Mouse (Mus musculus): ENCODE results near the gene Fcgr3. TPM values are rescaled to one million over a fixed set of nuclear protein-coding genes. Genes with fewer than 3 reads are reported as not detected.

Fcgr3 gene
- polyA plus RNA-seq, 1 experiment from 2014 or later: 13.9 TPM

DNA sequence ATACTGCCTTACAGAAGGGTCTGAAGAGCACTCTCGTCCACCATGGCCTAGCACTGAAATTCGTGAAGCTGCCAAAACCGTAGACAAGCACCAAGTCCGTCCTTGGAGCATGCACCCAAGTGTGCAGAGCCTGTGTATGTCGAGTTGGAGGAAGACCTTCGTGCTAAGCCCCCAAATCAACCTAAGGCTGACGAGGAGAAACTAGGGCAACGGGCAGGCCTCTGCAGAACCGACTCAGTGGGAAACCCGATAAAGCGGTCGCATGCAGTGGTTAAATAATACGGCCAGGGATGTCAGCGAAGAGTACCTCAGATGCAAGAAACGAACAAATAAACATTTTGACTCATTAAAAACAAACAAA is 45.9 kb upstream of the Fcgr3 start:
- ATAC-seq: no peak
- Histone ChIP-seq H3K4me2 (replicated peaks; ENCODE audit: low read depth) (peak overlapping the region; percentile 76), H3K27me3 (replicated peaks; ENCODE audit: control insufficient read depth, insufficient read depth, low read length) (no peaks in the 10 kb centered on the region), H3K9me3 (ENCODE audit: control insufficient read depth) (no peaks in the 10 kb centered on the region), H3K36me3 (ENCODE audit: control insufficient read depth, insufficient read depth) (no peaks in the 10 kb centered on the region), H3K4me3 (ENCODE audit: low read depth, low read length) (peak overlapping the region; percentile 68), H3K4me1 (replicated peaks; ENCODE audit: control insufficient read depth, insufficient read depth, low read length) (no peaks in the 10 kb centered on the region), H3K27ac (ENCODE audit: low read depth, low read length) (no peak overlapping the region), H3K9ac (ENCODE audit: low read depth, low read length) (peak overlapping the region; percentile 50; the same call in 1 of the 2 replicates)
- 24% methylated on average over 15 of the region's 15 CpGs for WGBS
- TF ChIP-seq CTCF (IDR thresholded peaks at IDR 0.05; ENCODE audit: low read depth): no peak

DNA sequence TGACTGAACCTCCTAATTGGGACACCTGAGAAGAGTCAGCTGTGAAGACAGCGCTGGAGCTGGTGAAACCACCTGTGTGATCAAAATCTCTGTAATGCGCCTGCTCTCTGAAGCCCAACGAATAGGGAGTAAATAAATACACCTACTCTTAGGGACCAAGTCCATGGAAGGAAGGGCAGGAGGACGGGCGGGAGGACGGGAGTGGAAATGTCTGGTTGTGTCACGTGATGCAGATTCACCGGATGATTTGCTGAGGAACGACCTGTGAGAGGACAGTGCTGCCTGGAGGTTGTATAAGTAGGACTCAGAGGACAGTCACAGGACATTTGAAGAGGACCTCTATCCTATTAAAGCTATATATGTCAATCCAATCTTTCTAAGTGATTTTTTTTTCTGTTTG is 44.9 kb upstream of the Fcgr3 start:
- TF ChIP-seq CTCF (IDR thresholded peaks at IDR 0.05; ENCODE audit: low read depth): no peak

DNA sequence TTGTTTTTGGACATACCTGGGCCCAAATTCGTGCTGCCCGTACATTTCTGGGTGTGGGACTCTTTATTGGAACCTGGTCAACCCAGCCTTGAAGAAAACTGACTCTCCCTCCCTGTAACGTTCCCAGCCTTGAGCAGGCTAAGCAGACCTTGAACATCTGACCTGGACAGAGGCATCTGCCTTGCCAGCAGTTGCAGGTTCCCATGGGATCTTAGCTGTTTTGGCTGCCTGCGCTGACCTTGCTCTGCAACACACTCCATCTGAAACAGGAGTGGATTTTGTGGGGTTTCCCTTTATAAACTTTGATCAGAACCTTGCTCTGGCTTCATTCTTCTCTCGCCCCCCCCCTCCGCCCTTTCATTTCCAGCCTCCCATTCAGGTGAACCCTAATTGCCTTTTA is 40.5 kb upstream of the Fcgr3 start:
- Histone ChIP-seq H3K36me3 (ENCODE audit: control insufficient read depth, insufficient read depth) (no peaks in the 10 kb centered on the region), H3K4me1 (replicated peaks; ENCODE audit: control insufficient read depth, insufficient read depth, low read length) (no peaks in the 10 kb centered on the region), H3K27ac (ENCODE audit: low read depth, low read length) (no peak overlapping the region), H3K9ac (ENCODE audit: low read depth, low read length) (no peak overlapping the region), H3K9me3 (ENCODE audit: control insufficient read depth) (no peaks in the 10 kb centered on the region), H3K27me3 (replicated peaks; ENCODE audit: control insufficient read depth, insufficient read depth, low read length) (no peaks in the 10 kb centered on the region), H3K4me2 (replicated peaks; ENCODE audit: low read depth) (no peak overlapping the region), H3K4me3 (ENCODE audit: low read depth, low read length) (no peak overlapping the region)
- 79% methylated on average over 6 of the region's 6 CpGs for WGBS
- TF ChIP-seq CTCF (IDR thresholded peaks at IDR 0.05; ENCODE audit: low read depth): no peak
- ATAC-seq: no peak

More for the DNA sequence above, 44.9 kb upstream of the Fcgr3 start:
- Histone ChIP-seq H3K4me3 (ENCODE audit: low read depth, low read length) (no peak overlapping the region), H3K4me2 (replicated peaks; ENCODE audit: low read depth) (no peak overlapping the region), H3K27ac (ENCODE audit: low read depth, low read length) (no peak overlapping the region), H3K9me3 (ENCODE audit: control insufficient read depth) (no peaks in the 10 kb centered on the region), H3K36me3 (ENCODE audit: control insufficient read depth, insufficient read depth) (no peaks in the 10 kb centered on the region), H3K4me1 (replicated peaks; ENCODE audit: control insufficient read depth, insufficient read depth, low read length) (no peaks in the 10 kb centered on the region), H3K27me3 (replicated peaks; ENCODE audit: control insufficient read depth, insufficient read depth, low read length) (no peaks in the 10 kb centered on the region), H3K9ac (ENCODE audit: low read depth, low read length) (no peak overlapping the region)
- WGBS: 44% methylated on average over 9 of the region's 9 CpGs
- ATAC-seq: no peak

DNA sequence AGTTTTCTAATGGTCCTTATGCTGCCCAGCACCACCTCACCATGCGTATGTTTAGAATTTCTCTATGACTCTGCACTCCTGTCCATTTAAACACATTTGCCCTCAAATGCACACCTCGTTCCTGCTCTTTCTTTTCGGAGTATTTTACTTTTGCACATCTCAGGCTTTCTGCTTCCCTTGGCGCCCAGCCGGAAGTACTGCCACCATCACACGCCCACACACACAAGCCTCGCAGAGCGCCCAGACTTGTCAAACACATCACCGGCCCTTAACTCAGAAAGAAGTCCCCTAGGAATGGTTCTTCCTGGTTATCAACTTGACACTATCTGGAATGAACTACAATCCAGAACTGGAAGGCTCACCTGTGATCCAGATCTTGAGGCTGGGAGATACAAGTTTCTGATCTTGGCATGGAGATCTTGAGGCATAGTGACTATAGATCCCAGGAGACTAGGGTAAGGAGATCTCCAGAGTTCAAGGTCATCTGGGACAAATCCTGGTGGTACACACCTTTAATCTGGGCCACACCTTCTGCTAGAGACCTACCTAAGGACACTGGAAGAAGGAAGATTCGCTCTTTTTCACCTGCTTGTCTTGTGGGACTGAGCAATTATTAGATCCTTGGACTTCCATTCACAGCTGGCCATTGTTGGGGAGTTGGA is 38.6 kb upstream of the Fcgr3 start:
- 9% methylated on average over 10 of the region's 10 CpGs for WGBS
- Histone ChIP-seq H3K9ac (ENCODE audit: low read depth, low read length) (no peak overlapping the region), H3K9me3 (ENCODE audit: control insufficient read depth) (no peaks in the 10 kb centered on the region), H3K36me3 (ENCODE audit: control insufficient read depth, insufficient read depth) (no peaks in the 10 kb centered on the region), H3K4me2 (replicated peaks; ENCODE audit: low read depth) (peak overlapping the region; percentile 74), H3K4me1 (replicated peaks; ENCODE audit: control insufficient read depth, insufficient read depth, low read length) (no peaks in the 10 kb centered on the region), H3K4me3 (ENCODE audit: low read depth, low read length) (peak overlapping the region; percentile 65), H3K27me3 (replicated peaks; ENCODE audit: control insufficient read depth, insufficient read depth, low read length) (no peaks in the 10 kb centered on the region), H3K27ac (ENCODE audit: low read depth, low read length) (0 out of 2 replicates have a peak overlapping the region, but pooled peaks have one; percentile 35)
- TF ChIP-seq CTCF (IDR thresholded peaks at IDR 0.05; ENCODE audit: low read depth): no peak
- peak; percentile 17; the same call in 1 of the 2 replicates for ATAC-seq

DNA sequence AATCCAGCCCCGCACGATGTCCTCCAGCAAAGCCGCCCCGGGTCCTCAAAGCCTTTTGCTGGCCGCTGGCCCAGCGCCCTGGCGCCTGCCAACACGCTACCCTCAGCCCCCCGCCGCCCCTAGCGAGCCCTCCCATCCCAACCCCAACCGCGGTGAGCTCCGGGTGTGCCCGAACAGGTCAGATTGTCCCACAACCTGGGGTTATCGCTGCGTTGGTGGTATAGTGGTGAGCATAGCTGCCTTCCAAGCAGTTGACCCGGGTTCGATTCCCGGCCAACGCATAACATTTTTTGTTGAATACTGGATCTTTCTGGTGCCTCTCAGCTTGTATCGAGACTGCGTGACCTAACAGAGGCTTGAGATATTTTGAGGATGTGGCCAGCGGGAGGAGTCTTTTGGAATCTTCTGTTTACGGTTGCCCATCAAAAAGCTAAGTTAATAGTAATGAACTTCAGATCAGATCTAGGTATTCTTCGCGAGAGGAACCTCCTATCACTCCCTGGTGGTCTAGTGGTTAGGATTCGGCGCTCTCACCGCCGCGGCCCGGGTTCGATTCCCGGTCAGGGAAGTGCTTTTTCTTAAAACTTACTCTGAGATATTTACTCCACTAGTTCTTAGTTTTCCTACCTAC is 37.9 kb upstream of the Fcgr3 start:
- H3K4me1 ChIP-seq (replicated peaks; ENCODE audit: control insufficient read depth, insufficient read depth, low read length): no peaks in the 10 kb centered on the region
- no peaks in the 10 kb centered on the region for H3K9me3 ChIP-seq (ENCODE audit: control insufficient read depth)
- peak overlapping the region; percentile 51 for H3K9ac ChIP-seq (ENCODE audit: low read depth, low read length)
- H3K36me3 ChIP-seq (ENCODE audit: control insufficient read depth, insufficient read depth): no peaks in the 10 kb centered on the region
- TF ChIP-seq CTCF (IDR thresholded peaks at IDR 0.05; ENCODE audit: low read depth): no peak
- H3K4me3 ChIP-seq (ENCODE audit: low read depth, low read length): peak overlapping the region; percentile 65
- H3K4me2 ChIP-seq (replicated peaks; ENCODE audit: low read depth): peak overlapping the region; percentile 74
- under 1% methylated on average over 35 of the region's 35 CpGs for WGBS
- H3K27ac ChIP-seq (ENCODE audit: low read depth, low read length): peak overlapping the region; percentile 50; the same call in 1 of the 2 replicates
- ATAC-seq: peak; percentile 90
- no peaks in the 10 kb centered on the region for H3K27me3 ChIP-seq (replicated peaks; ENCODE audit: control insufficient read depth, insufficient read depth, low read length)

DNA sequence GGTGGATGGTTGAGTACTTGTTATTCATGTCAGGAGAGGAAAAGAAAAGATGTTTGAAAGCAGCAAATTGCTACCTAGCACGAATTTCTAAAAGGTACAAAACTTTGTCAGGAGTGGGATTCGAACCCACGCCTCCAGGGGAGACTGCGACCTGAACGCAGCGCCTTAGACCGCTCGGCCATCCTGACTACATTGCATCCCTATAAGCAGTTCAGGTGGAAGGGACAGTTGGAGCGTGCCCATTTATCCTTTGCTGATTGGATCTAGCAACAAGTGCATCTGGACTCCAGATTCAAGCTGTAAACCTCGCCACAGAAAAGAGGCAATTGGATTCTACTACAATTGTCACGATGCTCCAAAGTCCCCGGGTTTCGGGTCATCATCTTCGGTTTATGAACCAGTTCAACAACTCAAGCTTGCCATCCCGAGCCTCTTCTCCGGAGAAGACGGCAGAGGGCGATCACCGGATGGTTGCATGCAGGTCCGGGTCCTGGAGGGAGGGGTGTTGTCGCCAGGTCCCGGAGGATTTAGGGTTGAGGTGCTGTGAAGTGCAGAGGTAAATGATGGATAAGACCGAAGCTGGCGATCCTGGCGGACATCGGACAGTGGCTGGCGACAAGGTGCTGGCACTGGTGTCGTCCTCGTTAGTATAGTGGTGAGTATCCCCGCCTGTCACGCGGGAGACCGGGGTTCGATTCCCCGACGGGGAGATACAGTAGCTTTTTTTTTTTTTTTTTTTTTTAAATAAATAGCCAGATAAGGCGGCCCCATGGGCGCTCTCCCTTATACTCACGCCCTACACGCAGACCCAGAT is 37.2 kb upstream of the Fcgr3 start:
- peak overlapping the region; percentile 65 for H3K4me3 ChIP-seq (ENCODE audit: low read depth, low read length)
- peak; percentile 59 for TF ChIP-seq CTCF (IDR thresholded peaks at IDR 0.05; ENCODE audit: low read depth)
- no peaks in the 10 kb centered on the region for H3K4me1 ChIP-seq (replicated peaks; ENCODE audit: control insufficient read depth, insufficient read depth, low read length)
- peak overlapping the region; percentile 50; the same call in 1 of the 2 replicates for H3K27ac ChIP-seq (ENCODE audit: low read depth, low read length)
- no peaks in the 10 kb centered on the region for H3K9me3 ChIP-seq (ENCODE audit: control insufficient read depth)
- peak overlapping the region; percentile 74 for H3K4me2 ChIP-seq (replicated peaks; ENCODE audit: low read depth)
- peak overlapping the region; percentile 51 for H3K9ac ChIP-seq (ENCODE audit: low read depth, low read length)
- no peaks in the 10 kb centered on the region for H3K36me3 ChIP-seq (ENCODE audit: control insufficient read depth, insufficient read depth)
- WGBS: under 1% methylated on average over 40 of the region's 40 CpGs
- ATAC-seq: peak; percentile 80
- H3K27me3 ChIP-seq (replicated peaks; ENCODE audit: control insufficient read depth, insufficient read depth, low read length): no peaks in the 10 kb centered on the region
